Mouse (Mus musculus): ENCODE data around the gene Tmem150c.

The Tmem150c gene

DNA sequence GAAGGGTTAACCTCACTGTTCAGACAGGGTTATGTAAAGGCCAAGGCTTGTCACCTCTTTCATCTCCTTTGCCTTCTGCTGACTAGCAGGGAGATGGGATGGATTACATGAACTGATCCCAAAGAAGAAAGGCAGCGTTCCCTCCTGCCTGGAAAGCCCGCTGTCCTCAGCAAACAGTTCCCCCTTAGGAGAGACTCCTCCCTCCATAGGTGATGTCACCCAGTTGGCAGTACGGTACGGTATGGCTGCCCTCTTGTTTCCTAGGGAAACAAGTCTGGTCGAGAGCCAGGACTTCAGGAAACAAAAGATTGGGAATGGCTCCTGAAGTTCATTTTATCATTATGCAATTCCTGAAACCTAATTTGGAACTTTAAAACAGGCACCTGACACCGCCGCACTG is 111.7 kb downstream of the Tmem150c start:
- DNase-seq = no peak

GRCm38 (mm10) chr5:100047143-100047640 is 112.4 kb downstream of the Tmem150c start:
- no peak for DNase-seq

DNA sequence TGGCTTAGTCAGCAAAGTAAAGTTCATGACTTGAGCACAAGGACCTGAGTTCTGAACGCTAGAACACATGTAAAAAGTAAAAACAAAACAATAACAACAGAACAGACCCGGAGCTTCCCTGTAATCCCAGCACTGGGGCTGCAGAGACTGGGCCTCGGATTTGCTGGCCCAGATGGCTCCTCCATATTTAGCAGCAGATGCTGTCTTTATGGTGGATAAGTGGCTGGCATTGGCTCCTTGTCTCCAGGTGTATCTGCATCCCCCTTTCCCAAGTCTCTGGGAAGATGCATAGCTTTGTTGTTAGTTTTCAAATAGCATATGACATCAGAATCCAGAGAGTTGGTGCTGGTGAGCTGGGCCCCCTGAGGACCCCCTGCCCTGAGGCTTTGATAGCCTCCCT is 113.5 kb downstream of the Tmem150c start:
- no peak for DNase-seq

DNA sequence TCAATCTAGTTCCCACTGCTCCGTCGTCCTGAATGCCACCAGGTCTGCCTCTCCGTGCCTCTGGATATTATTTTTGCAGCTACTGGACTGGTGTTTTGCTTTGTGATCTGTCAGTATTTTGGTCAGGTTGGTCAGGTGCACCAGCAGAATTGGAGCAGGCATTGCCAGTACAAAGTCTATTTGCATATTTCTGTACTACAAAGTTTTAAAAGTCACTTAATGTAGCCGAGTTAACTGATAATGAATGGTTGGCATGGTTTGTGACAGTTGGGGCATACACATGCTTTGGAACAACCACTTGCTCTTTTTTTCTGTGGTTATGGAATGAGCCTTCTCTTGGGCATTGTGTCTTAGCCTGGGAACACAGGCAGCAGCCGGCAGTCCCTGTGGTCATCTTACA is 115.0 kb downstream of the Tmem150c start:
- no peak for DNase-seq

DNA sequence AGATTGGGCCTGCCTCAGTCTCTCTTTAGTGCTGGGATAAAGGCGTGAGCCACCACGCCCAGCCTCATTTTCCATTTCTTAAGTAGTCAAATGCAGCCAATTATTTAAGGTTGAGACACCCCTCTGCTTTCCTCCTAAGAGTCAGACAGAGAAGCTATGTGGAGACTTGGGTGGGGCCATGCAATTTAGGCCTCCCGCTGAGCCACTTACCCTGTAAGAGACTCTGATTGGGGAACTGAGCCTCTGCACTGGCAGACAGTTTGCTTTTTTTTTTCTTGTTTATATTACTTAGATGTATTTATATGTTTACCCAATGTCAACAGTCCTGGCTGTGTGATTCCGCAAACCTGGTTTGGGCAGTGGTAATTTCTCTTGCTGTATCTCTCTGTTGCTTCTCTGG is 115.6 kb downstream of the Tmem150c start:
- DNase-seq = no peak

- peak; percentile 79 to 82 for DNase-seq
Measured at GRCm38 (mm10) chr5:100043361-100043760, 116.2 kb downstream of the Tmem150c start.

GRCm38 (mm10) chr5:100042467-100042866 is 117.1 kb downstream of the Tmem150c start:
- no peak for DNase-seq

GRCm38 (mm10) chr5:100041272-100041671 is 118.3 kb downstream of the Tmem150c start:
- no peak for DNase-seq

GRCm38 (mm10) chr5:100040281-100040784 is 119.3 kb downstream of the Tmem150c start:
- peak; percentile 33 to 39 for DNase-seq

- peak; percentile 92 for DNase-seq
Measured at GRCm38 (mm10) chr5:100039602-100040142, 119.9 kb downstream of the Tmem150c start, which contains the start of the genes Hnrnpdl and Enoph1. Gene Hnrnpdl (minus strand): TSS chr5:100039664. Gene Enoph1 (plus strand): TSS chr5:100039985.

- DNase-seq = peak; percentile 95 to 98
Measured at GRCm38 (mm10) chr5:100038714-100039601, 120.7 kb downstream of the Tmem150c start.

- peak; percentile 82 to 91 for DNase-seq
Measured at GRCm38 (mm10) chr5:100037965-100038713, 121.5 kb downstream of the Tmem150c start.

GRCm38 (mm10) chr5:100036681-100037080 is 122.9 kb downstream of the Tmem150c start:
- DNase-seq = no peak

DNA sequence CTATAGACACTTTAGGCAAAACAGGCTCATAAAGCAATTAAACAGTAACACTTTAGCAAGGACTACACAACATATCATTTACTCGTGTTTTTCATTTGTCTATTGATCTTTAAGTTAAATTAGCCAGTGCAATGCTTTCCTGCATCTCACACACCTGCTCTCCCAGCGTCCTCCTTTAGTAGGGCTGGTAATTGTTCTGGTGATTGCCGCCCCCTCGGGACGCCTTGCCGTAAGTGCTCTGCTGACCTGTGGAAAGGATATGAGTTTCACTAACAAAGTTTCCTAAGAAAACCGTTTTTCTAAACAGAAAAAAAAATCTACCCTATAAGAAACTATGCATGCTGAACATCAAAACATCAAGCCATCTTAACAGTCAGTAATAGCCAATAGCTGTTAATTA is 123.7 kb downstream of the Tmem150c start:
- no peak for DNase-seq

DNA sequence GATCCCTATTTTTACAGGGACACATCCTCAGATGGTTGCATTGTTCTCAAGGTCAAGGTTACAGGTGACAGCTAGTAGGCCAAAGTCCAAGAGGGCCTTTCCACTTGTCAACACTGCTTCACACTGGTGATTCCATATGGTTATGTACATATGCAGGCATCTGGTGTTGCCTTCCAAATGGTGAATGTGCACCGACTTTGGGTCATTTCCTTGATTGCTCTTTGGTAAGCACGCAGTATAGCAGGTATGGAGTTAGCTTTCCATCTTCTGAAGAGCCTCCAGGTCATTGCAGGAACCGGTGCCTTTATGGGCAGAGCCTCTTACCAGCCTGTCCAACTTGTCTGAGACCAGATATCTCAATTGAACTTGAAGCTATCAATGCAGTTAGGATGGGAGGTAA is 127.0 kb downstream of the Tmem150c start:
- DNase-seq = no peak

GRCm38 (mm10) chr5:100032107-100032506 is 127.5 kb downstream of the Tmem150c start:
- DNase-seq = no peak

DNA sequence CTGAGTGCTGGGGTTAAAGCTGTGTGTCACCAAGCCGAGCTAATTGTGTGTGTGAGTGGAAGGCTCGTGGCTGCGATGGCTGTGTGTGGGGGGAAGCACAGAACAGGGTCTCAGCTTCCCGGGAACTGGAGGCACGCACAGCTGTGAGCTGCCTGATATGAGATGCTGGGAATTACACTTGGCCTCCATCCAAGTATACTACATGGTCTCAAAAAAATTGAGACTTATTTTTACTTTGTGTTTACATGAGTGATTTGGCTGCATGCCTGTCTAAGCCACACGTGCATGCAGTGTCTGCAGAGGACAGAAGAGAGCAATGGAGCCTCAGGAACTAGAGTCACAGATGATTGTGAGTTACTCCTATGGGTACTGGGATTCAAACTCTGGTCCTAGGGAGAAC is 129.5 kb downstream of the Tmem150c start:
- no peak for DNase-seq
